Mouse (Mus musculus): ENCODE measurements around the gene Itga2b. TPM values are rescaled to one million over a fixed set of nuclear protein-coding genes. Genes with fewer than 3 reads are reported as not detected.

Gene Itga2b
- polyA plus RNA-seq, 1 experiment from 2014 or later = 4.4 TPM

- Histone ChIP-seq H3K4me3 (ENCODE audit: low read depth, low read length) (no peak overlapping the region), H3K9me3 (ENCODE audit: control insufficient read depth, low read length) (no peaks in the 10 kb centered on the region), H3K27ac (replicated peaks; ENCODE audit: low read depth, low read length) (no peak overlapping the region), H3K9ac (ENCODE audit: low read length) (no peak overlapping the region), H3K4me2 (ENCODE audit: low read depth, severe bottlenecking) (no peak overlapping the region), H3K27me3 (ENCODE audit: control insufficient read depth, insufficient read depth, low read length) (peaks cover 5% of the 10 kb centered on the region; the same call in 1 of the 2 replicates), H3K36me3 (ENCODE audit: control insufficient read depth, insufficient read depth, low read length) (no peaks in the 10 kb centered on the region; the same call in 1 of the 2 replicates), H3K4me1 (ENCODE audit: control insufficient read depth, insufficient read depth, low read length) (peaks cover 22% of the 10 kb centered on the region)
- ATAC-seq (ENCODE audit: insufficient number of reproducible peaks, low FRiP score, low TSS enrichment, low read depth) (no peak), DNase-seq (ENCODE audit: low spot score) (no peak)
- WGBS = 48% methylated on average over 17 of the region's 17 CpGs
These were observed 20.6 kb downstream of the Itga2b start for GRCm38 (mm10) chr11:102449043-102450008.

- no peak for ATAC-seq (ENCODE audit: insufficient number of reproducible peaks, low FRiP score, low TSS enrichment, low read depth)
- H3K4me3 ChIP-seq (ENCODE audit: low read depth, low read length) = no peak overlapping the region
- DNase-seq (ENCODE audit: low spot score) = no peak
- no peaks in the 10 kb centered on the region; the same call in 1 of the 2 replicates for H3K36me3 ChIP-seq (ENCODE audit: control insufficient read depth, insufficient read depth, low read length)
- no peak overlapping the region for H3K27ac ChIP-seq (replicated peaks; ENCODE audit: low read depth, low read length)
- H3K9ac ChIP-seq (ENCODE audit: low read length) = no peak overlapping the region
- no peak overlapping the region for H3K4me2 ChIP-seq (ENCODE audit: low read depth, severe bottlenecking)
- WGBS = 15% methylated on average over 8 of the region's 8 CpGs
- H3K27me3 ChIP-seq (ENCODE audit: control insufficient read depth, insufficient read depth, low read length) = peaks cover 5% of the 10 kb centered on the region; the same call in 1 of the 2 replicates
- H3K9me3 ChIP-seq (ENCODE audit: control insufficient read depth, low read length) = no peaks in the 10 kb centered on the region
- H3K4me1 ChIP-seq (ENCODE audit: control insufficient read depth, insufficient read depth, low read length) = peaks cover 22% of the 10 kb centered on the region
These were observed 21.6 kb downstream of the Itga2b start for GRCm38 (mm10) chr11:102448327-102448726.

DNA sequence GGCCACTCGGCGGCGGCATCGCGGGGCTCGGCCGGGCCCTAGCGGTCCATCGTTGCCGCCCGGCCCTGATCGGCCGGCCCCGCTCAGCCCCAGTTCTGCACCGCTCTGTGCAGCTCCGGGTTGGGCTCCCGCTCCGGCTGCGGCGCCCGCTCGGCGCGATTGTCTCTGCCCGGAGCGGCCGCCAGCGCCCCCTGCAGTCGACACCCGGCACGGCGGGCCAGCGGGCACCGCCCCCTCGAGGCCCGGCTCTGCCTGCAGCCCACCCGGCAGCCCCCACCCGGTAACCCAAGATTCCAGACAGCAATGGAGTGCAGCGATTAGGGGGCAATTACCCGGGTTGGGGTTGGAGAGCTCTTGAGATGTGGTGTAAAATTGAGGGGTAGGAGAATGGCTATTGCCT, 22.4 kb downstream of the Itga2b start, which contains the start of gene Fam171a2:
Gene Fam171a2 (minus strand): TSS at position 186 of the 400 bp plus-strand sequence.
- 0 out of 2 replicates have a peak, but pooled peaks cover 5% of the 10 kb centered on the region for H3K27me3 ChIP-seq (ENCODE audit: control insufficient read depth, insufficient read depth, low read length)
- 1% methylated on average over 39 of the region's 40 CpGs for WGBS
- peak; percentile 70 for ATAC-seq (ENCODE audit: insufficient number of reproducible peaks, low FRiP score, low TSS enrichment, low read depth)
- H3K4me3 ChIP-seq (ENCODE audit: low read depth, low read length) = peak within 1 kb of the TSS; percentile 95
- H3K4me1 ChIP-seq (ENCODE audit: control insufficient read depth, insufficient read depth, low read length) = peaks cover 22% of the 10 kb centered on the region
- DNase-seq (ENCODE audit: low spot score) = peak; percentile 95
- peak within 1 kb of the TSS; percentile 83 for H3K27ac ChIP-seq (replicated peaks; ENCODE audit: low read depth, low read length)
- H3K9ac ChIP-seq (ENCODE audit: low read length) = peak within 1 kb of the TSS; percentile 97
- H3K36me3 ChIP-seq (ENCODE audit: control insufficient read depth, insufficient read depth, low read length) = no peaks in the 10 kb centered on the region
- no peaks in the 10 kb centered on the region for H3K9me3 ChIP-seq (ENCODE audit: control insufficient read depth, low read length)
- H3K4me2 ChIP-seq (ENCODE audit: low read depth, severe bottlenecking) = peak within 1 kb of the TSS; percentile 55

DNA sequence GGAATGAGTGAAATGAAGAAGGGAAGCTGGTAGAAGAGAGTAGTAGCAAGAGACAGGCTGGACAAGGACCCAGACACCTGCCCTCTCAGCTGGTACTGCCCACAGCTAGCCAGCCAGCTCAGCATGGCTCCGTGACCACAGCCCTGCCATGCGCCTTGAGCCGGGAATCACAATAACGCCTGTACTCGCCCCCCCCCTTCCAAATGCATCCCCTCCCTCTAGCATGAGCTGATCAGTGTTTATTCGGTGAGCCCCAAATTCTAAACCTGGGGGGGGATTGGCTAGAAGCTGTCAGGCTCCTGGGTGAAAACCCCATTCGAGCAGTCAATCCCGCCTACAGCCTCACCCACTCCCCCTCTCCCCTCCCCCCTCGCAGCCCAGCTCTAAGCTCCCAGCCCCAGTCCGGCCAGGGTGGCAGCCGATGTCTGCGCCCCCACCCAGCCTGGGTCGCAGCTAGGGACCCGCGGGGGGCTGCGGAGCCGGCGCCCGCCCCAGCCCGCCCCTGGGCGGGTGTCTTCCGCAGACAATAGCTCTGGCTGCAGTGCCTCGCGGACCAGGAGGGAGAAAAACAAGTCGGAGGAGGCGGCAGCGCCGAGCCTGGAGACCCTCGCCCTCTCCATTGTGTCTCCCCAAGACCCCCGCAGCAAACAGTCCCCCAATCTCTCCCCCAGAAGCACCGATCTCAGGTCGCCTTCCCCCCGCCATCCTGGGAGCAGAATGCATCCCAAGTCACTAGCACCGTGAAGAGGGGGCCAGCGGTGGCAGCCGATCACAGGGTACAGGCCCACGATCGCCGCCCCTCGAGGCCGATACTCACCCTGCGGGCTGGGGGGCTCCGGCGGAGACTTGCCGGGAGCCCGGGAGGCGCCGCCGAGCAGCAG, 23.1 kb downstream of the Itga2b start:
- under 1% methylated on average over 49 of the region's 49 CpGs for WGBS

GRCm38 (mm10) chr11:102445891-102446361, 24.0 kb downstream of the Itga2b start:
- Histone ChIP-seq H3K36me3 (ENCODE audit: control insufficient read depth, insufficient read depth, low read length) (peaks cover 4% of the 10 kb centered on the region; the same call in 1 of the 2 replicates), H3K27ac (replicated peaks; ENCODE audit: low read depth, low read length) (no peak overlapping the region), H3K9ac (ENCODE audit: low read length) (peak overlapping the region; percentile 97; the same call in 1 of the 2 replicates), H3K27me3 (ENCODE audit: control insufficient read depth, insufficient read depth, low read length) (0 out of 2 replicates have a peak, but pooled peaks cover 5% of the 10 kb centered on the region), H3K4me1 (ENCODE audit: control insufficient read depth, insufficient read depth, low read length) (peaks cover 22% of the 10 kb centered on the region), H3K9me3 (ENCODE audit: control insufficient read depth, low read length) (no peaks in the 10 kb centered on the region), H3K4me2 (ENCODE audit: low read depth, severe bottlenecking) (peak overlapping the region; percentile 55), H3K4me3 (ENCODE audit: low read depth, low read length) (peak overlapping the region; percentile 95)
- no peak for ATAC-seq (ENCODE audit: insufficient number of reproducible peaks, low FRiP score, low TSS enrichment, low read depth)
- DNase-seq (ENCODE audit: low spot score) = no peak
- WGBS = 19% methylated on average over 7 of the region's 7 CpGs

More for the DNA sequence above, 23.1 kb downstream of the Itga2b start:
- H3K9me3 ChIP-seq (ENCODE audit: control insufficient read depth, low read length) = no peaks in the 10 kb centered on the region
- peak overlapping the region; percentile 95 for H3K4me3 ChIP-seq (ENCODE audit: low read depth, low read length)
- peaks cover 22% of the 10 kb centered on the region for H3K4me1 ChIP-seq (ENCODE audit: control insufficient read depth, insufficient read depth, low read length)
- peak overlapping the region; percentile 55 for H3K4me2 ChIP-seq (ENCODE audit: low read depth, severe bottlenecking)
- peak overlapping the region; percentile 83 for H3K27ac ChIP-seq (replicated peaks; ENCODE audit: low read depth, low read length)
- peak; percentile 73 for DNase-seq (ENCODE audit: low spot score)
- 0 out of 2 replicates have a peak, but pooled peaks cover 5% of the 10 kb centered on the region for H3K27me3 ChIP-seq (ENCODE audit: control insufficient read depth, insufficient read depth, low read length)
- peak; percentile 49 for ATAC-seq (ENCODE audit: insufficient number of reproducible peaks, low FRiP score, low TSS enrichment, low read depth)
- peaks cover 3% of the 10 kb centered on the region; the same call in 1 of the 2 replicates for H3K36me3 ChIP-seq (ENCODE audit: control insufficient read depth, insufficient read depth, low read length)
- peak overlapping the region; percentile 97 for H3K9ac ChIP-seq (ENCODE audit: low read length)

GRCm38 (mm10) chr11:102445264-102445890, 24.5 kb downstream of the Itga2b start:
- 0 out of 2 replicates have a peak, but pooled peaks have one; percentile 15 for ATAC-seq (ENCODE audit: insufficient number of reproducible peaks, low FRiP score, low TSS enrichment, low read depth)
- Histone ChIP-seq H3K4me1 (ENCODE audit: control insufficient read depth, insufficient read depth, low read length) (peaks cover 22% of the 10 kb centered on the region), H3K27ac (replicated peaks; ENCODE audit: low read depth, low read length) (no peak overlapping the region), H3K36me3 (ENCODE audit: control insufficient read depth, insufficient read depth, low read length) (peaks cover 4% of the 10 kb centered on the region; the same call in 1 of the 2 replicates), H3K27me3 (ENCODE audit: control insufficient read depth, insufficient read depth, low read length) (0 out of 2 replicates have a peak, but pooled peaks cover 5% of the 10 kb centered on the region), H3K4me2 (ENCODE audit: low read depth, severe bottlenecking) (peak overlapping the region; percentile 55), H3K4me3 (ENCODE audit: low read depth, low read length) (no peak overlapping the region), H3K9me3 (ENCODE audit: control insufficient read depth, low read length) (no peaks in the 10 kb centered on the region), H3K9ac (ENCODE audit: low read length) (no peak overlapping the region)
- no peak for DNase-seq (ENCODE audit: low spot score)
- 11% methylated on average over 10 of the region's 10 CpGs for WGBS

- Histone ChIP-seq H3K36me3 (ENCODE audit: control insufficient read depth, insufficient read depth, low read length) (peaks cover 4% of the 10 kb centered on the region; the same call in 1 of the 2 replicates), H3K27me3 (ENCODE audit: control insufficient read depth, insufficient read depth, low read length) (0 out of 2 replicates have a peak, but pooled peaks cover 5% of the 10 kb centered on the region), H3K4me3 (ENCODE audit: low read depth, low read length) (no peak overlapping the region), H3K4me2 (ENCODE audit: low read depth, severe bottlenecking) (no peak overlapping the region; the same call in 1 of the 2 replicates), H3K9ac (ENCODE audit: low read length) (peak overlapping the region; percentile 7; the same call in 1 of the 2 replicates), H3K27ac (replicated peaks; ENCODE audit: low read depth, low read length) (no peak overlapping the region), H3K9me3 (ENCODE audit: control insufficient read depth, low read length) (no peaks in the 10 kb centered on the region), H3K4me1 (ENCODE audit: control insufficient read depth, insufficient read depth, low read length) (peaks cover 22% of the 10 kb centered on the region)
- DNase-seq (ENCODE audit: low spot score) = no peak
- ATAC-seq (ENCODE audit: insufficient number of reproducible peaks, low FRiP score, low TSS enrichment, low read depth) = no peak
- WGBS = 12% methylated on average over 6 of the region's 6 CpGs
These were observed 25.1 kb downstream of the Itga2b start for GRCm38 (mm10) chr11:102444781-102445180.

Data from limb, embryonic 11.5 days (tissue).